Mouse (Mus musculus) megakaryocyte, embryonic 14.5 days (primary cell): ENCODE results near the gene Olfr1333.

ENCODE experiments used
- FLI1 ChIP-seq: IDR thresholded peaks from 2 replicates; pipeline ENCODE4 v1.6.1; 2012; ENCODE audit warnings: low read length, inconsistent platforms, mixed read lengths
- GATA1 ChIP-seq: IDR thresholded peaks from 3 replicates; pipeline ENCODE4 v1.6.1; 2012; ENCODE audit warnings: mixed read lengths, low read length, inconsistent platforms, borderline replicate concordance

DNA sequence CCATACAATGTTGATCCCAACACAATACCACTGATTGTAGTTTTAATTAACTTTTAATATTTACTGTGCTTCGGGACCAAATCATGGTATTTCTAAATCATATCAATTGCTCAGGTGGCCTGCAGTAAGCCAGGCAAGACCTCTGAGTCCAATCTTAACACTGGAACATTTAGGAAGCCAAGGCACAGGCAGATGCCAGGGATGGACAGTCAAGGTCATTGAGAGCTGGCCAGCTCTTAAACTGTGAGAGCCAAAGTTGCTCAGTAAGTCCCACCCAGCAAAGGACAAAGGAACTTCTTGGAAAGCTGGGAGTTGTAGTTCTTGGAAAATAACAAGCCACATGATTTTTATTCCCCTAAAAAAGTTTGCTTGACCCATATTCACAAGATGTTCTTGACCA, 25.7 kb upstream of the Olfr1333 start:
- TF ChIP-seq GATA1, result no peak
- no peak for TF ChIP-seq FLI1
